Mouse (Mus musculus) C2C12 (cell line): ENCODE measurements around the gene Pfn1.

Experiments used
- CTCF ChIP-seq: IDR thresholded peaks from one replicate; pipeline ENCODE4 v1.5.1; 2011; ENCODE audit not compliant: control insufficient read depth, insufficient read depth, insufficient read length
- MAX ChIP-seq: IDR thresholded peaks from one replicate; pipeline ENCODE4 v1.6.1; 2011; ENCODE audit warnings: mild to moderate bottlenecking, control low read depth

DNA sequence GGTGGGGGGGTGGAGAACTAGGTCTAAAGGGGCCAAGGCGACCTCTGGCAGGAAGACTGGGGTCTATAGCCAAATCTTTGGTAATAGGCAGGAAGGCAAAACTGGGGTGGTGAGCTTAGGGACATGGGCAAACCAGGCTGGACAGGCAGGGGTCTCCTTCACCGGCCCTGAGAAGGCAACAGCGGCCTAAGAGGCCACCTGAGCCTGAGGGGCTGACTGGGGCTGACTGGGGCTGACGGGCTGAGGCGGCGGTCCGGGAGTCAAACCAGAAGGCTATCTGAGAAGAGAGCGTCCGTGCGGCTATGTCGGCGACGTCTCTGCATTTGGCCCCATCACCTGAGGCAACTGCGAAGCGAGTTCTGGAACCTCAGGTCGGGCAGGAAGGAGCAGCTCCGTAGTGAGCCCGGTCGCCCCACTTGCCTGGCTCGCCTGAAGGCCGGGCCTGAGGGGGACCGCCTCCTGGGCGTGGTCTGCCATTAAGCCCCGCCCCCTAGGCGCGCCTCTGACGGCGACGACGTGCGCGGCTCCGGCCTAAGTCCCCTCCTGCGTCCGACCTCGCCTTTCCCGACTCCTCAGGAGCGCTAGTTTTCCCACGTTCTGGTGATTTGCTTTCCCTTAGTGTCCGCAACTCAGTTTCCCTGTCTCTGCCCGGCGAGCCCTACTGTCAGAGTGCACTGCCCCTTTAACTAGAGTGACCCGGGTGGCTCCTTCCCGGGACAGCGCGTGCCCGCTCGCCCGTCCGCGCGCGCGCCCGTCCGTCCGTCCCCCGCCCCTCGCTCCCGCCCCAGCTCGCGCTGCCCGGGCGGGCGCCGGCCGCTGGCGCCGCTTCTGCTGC, 45.5 kb upstream of the Pfn1 start, which contains the start of the genes Inca1 and Kif1c:
- TF ChIP-seq MAX (no peak), CTCF (no peak)
